Mouse (Mus musculus) intestine, postnatal 0 days (tissue): ENCODE data around the gene Bbs1. TPM values are rescaled to one million over a fixed set of nuclear protein-coding genes. Genes with fewer than 3 reads are reported as not detected.
A peak's percentile ranks its signal among the peaks of the same experiment; 100 is the strongest.

Experiments used
- ATAC-seq: fragments of 200-750 bp; cut with Nextera tagmentation; 2 replicates; pipeline ENCODE4 v1.8.0; 2017; ENCODE audit warnings: mild to moderate bottlenecking, moderate TSS enrichment, moderate library complexity
- H3K27ac ChIP-seq: fragments of 300-500 bp; sonication (generic); 2 replicates; pipeline ENCODE4 v1.5.1; 2014; ENCODE audit warnings: mild to moderate bottlenecking, low read depth, low read length, moderate library complexity
- H3K27me3 ChIP-seq: fragments of 300-500 bp; sonication (generic); replicated peaks from 2 replicates; pipeline ENCODE4 v1.6.1; 2014; ENCODE audit warnings: low read length, mixed read lengths; ENCODE audit not compliant: control insufficient read depth, insufficient read depth
- H3K36me3 ChIP-seq: fragments of 300-500 bp; sonication (generic); 2 replicates; pipeline ENCODE4 v1.6.1; 2014; ENCODE audit warnings: mild to moderate bottlenecking, moderate library complexity; ENCODE audit not compliant: control insufficient read depth, insufficient read depth
- H3K4me1 ChIP-seq: fragments of 300-500 bp; sonication (generic); replicated peaks from 2 replicates; pipeline ENCODE4 v1.6.1; 2014; ENCODE audit warnings: antibody characterized with exemption, low read length, mixed read lengths; ENCODE audit not compliant: control insufficient read depth, insufficient read depth
- H3K4me2 ChIP-seq: fragments of 300-500 bp; sonication (generic); replicated peaks from 2 replicates; pipeline ENCODE4 v1.6.1; 2014; ENCODE audit warnings: low read depth, mild to moderate bottlenecking, moderate library complexity
- H3K4me3 ChIP-seq: fragments of 300-500 bp; sonication (generic); 2 replicates; pipeline ENCODE4 v1.5.1; 2014; ENCODE audit warnings: low read depth, low read length
- H3K9ac ChIP-seq: fragments of 300-500 bp; sonication (generic); 2 replicates; pipeline ENCODE4 v1.6.1; 2014; ENCODE audit warnings: mild to moderate bottlenecking, low read depth, low read length
- H3K9me3 ChIP-seq: fragments of 300-500 bp; sonication (generic); 2 replicates; pipeline ENCODE4 v1.6.1; 2016; ENCODE audit warnings: mixed run types; ENCODE audit not compliant: control insufficient read depth
- CTCF ChIP-seq: sonication (generic); IDR thresholded peaks from 2 replicates; pipeline ENCODE4 v1.5.1; 2016; ENCODE audit warnings: low read depth, mild to moderate bottlenecking, control low read depth, antibody characterized with exemption, moderate library complexity
- WGBS: fragments of 180-500 bp; shearing (Covaris S2); extraction: QIAGEN DNeasy Blood & Tissue Kit; methylation state at CpG from one replicate; pipeline ENCODE4 v1.1.7; 2014; 5-methylcytosine and 5-hydroxymethylcytosine counted together
- polyA plus RNA-seq: library from polyadenylated mRNA; unstranded; fragments of >200 nt; fragmentation: Nextera tagmentation; extraction: Ambion mirVana; gene quantifications from 2 replicates; pipeline ENCODE4 v1.2.1, GENCODE M21; 2015

Gene Bbs1
- polyA plus RNA-seq, 1 experiment from 2014 or later: 0.98 TPM

GRCm38 (mm10) chr19:4937444-4938310 lies 31.2 kb upstream of the Bbs1 start:
- Histone ChIP-seq H3K4me2 (no peak overlapping the region), H3K9me3 (no peaks in the 10 kb centered on the region), H3K36me3 (no peaks in the 10 kb centered on the region), H3K27ac (no peak overlapping the region), H3K4me1 (no peaks in the 10 kb centered on the region), H3K9ac (no peak overlapping the region), H3K27me3 (no peaks in the 10 kb centered on the region), H3K4me3 (no peak overlapping the region)
- TF ChIP-seq CTCF: no peak
- 87% methylated on average over 17 of the region's 17 CpGs for whole genome bisulfite sequencing
- ATAC-seq: no peak

- Histone ChIP-seq H3K4me2 (no peak overlapping the region), H3K9me3 (no peaks in the 10 kb centered on the region), H3K27ac (no peak overlapping the region), H3K4me1 (no peaks in the 10 kb centered on the region), H3K27me3 (no peaks in the 10 kb centered on the region), H3K36me3 (no peaks in the 10 kb centered on the region), H3K4me3 (no peak overlapping the region), H3K9ac (no peak overlapping the region)
- WGBS: 77% methylated on average over 2 of the region's 2 CpGs
- ATAC-seq: no peak
- TF ChIP-seq CTCF: no peak
Observed at GRCm38 (mm10) chr19:4936896-4937295, 30.5 kb upstream of the Bbs1 start.

- no peaks in the 10 kb centered on the region for H3K9me3 ChIP-seq
- WGBS: 56% methylated on average over 5 of the region's 5 CpGs
- ATAC-seq: no peak
- H3K36me3 ChIP-seq: peaks cover 6% of the 10 kb centered on the region
- peak overlapping the region; percentile 59; the same call in 1 of the 2 replicates for H3K4me3 ChIP-seq
- no peak overlapping the region; the same call in 1 of the 2 replicates for H3K9ac ChIP-seq
- no peak for TF ChIP-seq CTCF
- no peaks in the 10 kb centered on the region; the same call in 1 of the 2 replicates for H3K4me1 ChIP-seq
- no peaks in the 10 kb centered on the region for H3K27me3 ChIP-seq
- 0 out of 2 replicates have a peak overlapping the region, but pooled peaks have one; percentile 28 for H3K27ac ChIP-seq
- peak overlapping the region; percentile 69 for H3K4me2 ChIP-seq
Observed at GRCm38 (mm10) chr19:4928781-4929180, 22.4 kb upstream of the Bbs1 start.

GRCm38 (mm10) chr19:4927904-4928531 lies 21.6 kb upstream of the Bbs1 start, which contains the start of gene Dpp3:
Gene Dpp3 (minus strand): TSS chr19:4928287.
- H3K27me3 ChIP-seq: no peaks in the 10 kb centered on the region
- peak within 1 kb of the TSS; percentile 45 for H3K9ac ChIP-seq
- H3K4me1 ChIP-seq: no peaks in the 10 kb centered on the region; the same call in 1 of the 2 replicates
- H3K27ac ChIP-seq: peak within 1 kb of the TSS; percentile 28; the same call in 1 of the 2 replicates
- no peaks in the 10 kb centered on the region for H3K9me3 ChIP-seq
- H3K4me2 ChIP-seq: peak within 1 kb of the TSS; percentile 69
- peaks cover 14% of the 10 kb centered on the region for H3K36me3 ChIP-seq
- peak; percentile 99 for ATAC-seq
- peak within 1 kb of the TSS; percentile 59 for H3K4me3 ChIP-seq
- 0 out of 2 replicates have a peak, but pooled peaks have one; percentile 4 for TF ChIP-seq CTCF
- under 1% methylated on average over 32 of the region's 32 CpGs for WGBS

GRCm38 (mm10) chr19:4925121-4925860 lies 18.9 kb upstream of the Bbs1 start:
- TF ChIP-seq CTCF: no peak
- Histone ChIP-seq H3K9ac (no peak overlapping the region), H3K9me3 (no peaks in the 10 kb centered on the region), H3K27me3 (no peaks in the 10 kb centered on the region), H3K36me3 (peaks cover 41% of the 10 kb centered on the region), H3K27ac (no peak overlapping the region), H3K4me1 (no peaks in the 10 kb centered on the region; the same call in 1 of the 2 replicates), H3K4me2 (no peak overlapping the region), H3K4me3 (no peak overlapping the region)
- WGBS: 94% methylated on average over 11 of the region's 11 CpGs
- ATAC-seq: no peak

- no peak overlapping the region for H3K27ac ChIP-seq
- no peaks in the 10 kb centered on the region for H3K9me3 ChIP-seq
- ATAC-seq: no peak
- WGBS: 80% methylated on average over 6 of the region's 6 CpGs
- TF ChIP-seq CTCF: no peak
- peaks cover 91% of the 10 kb centered on the region for H3K36me3 ChIP-seq
- no peaks in the 10 kb centered on the region for H3K4me1 ChIP-seq
- H3K4me3 ChIP-seq: no peak overlapping the region
- H3K9ac ChIP-seq: no peak overlapping the region
- H3K27me3 ChIP-seq: no peaks in the 10 kb centered on the region
- no peak overlapping the region for H3K4me2 ChIP-seq
Observed at GRCm38 (mm10) chr19:4919652-4920051, 13.2 kb upstream of the Bbs1 start.
